Mouse (Mus musculus) adrenal gland, postnatal 25 days (tissue): Measurements from ENCODE around the gene Gpkow. TPM values are rescaled to one million over a fixed set of nuclear protein-coding genes. Genes with fewer than 3 reads are reported as not detected.

ENCODE experiments used
- DNase-seq: peaks from one replicate; pipeline ENCODE4 v3.0.0; 2021; ENCODE audit warnings: mixed read lengths
- long read RNA-seq: library from polyadenylated mRNA; stranded (forward); transcript quantifications from one replicate; pipeline ENCODE4 v2.0.0, GENCODE M21; 2021
- total RNA-seq: library from RNA; stranded (reverse); gene quantifications from 2 replicates; pipeline ENCODE4 v1.2.3, GENCODE M21; 2021

The Gpkow gene
- 50.4 and 54.9 TPM in 2 replicates for total RNA-seq
- long read RNA-seq, transcript Gpkow-201 (11 exons, 3,579 nt): major isoform, 29 of 44 reads
- long read RNA-seq, partial matches to known transcripts: 5 of 44 reads
- long read RNA-seq, other reads (novel, unspliced or antisense): 10 of 44 reads

DNA sequence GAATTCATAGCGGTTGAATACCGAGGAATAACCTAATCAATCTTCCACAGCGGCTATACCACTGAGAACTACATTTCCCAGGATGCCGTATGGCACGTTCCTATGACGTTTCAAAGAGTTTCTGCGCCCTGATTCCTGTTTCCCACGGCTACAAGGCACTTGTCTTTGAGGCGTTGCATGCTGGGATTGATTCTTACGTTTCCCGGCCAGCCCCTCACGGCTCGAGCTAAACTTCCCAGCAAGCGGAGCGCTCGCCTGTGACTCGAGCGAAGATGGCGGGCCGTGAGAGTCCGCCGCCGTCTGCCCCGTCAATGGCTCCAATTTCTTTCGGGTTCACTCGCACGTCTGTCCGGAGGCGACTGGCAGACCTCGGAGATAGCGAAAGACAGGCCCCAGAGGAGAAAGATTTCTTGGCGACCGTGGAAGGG is at the start of gene Gpkow:
TSS of gene Gpkow (plus strand) at position 178 of the 428 bp plus-strand sequence.
- peak; percentile 66 for DNase-seq

DNA sequence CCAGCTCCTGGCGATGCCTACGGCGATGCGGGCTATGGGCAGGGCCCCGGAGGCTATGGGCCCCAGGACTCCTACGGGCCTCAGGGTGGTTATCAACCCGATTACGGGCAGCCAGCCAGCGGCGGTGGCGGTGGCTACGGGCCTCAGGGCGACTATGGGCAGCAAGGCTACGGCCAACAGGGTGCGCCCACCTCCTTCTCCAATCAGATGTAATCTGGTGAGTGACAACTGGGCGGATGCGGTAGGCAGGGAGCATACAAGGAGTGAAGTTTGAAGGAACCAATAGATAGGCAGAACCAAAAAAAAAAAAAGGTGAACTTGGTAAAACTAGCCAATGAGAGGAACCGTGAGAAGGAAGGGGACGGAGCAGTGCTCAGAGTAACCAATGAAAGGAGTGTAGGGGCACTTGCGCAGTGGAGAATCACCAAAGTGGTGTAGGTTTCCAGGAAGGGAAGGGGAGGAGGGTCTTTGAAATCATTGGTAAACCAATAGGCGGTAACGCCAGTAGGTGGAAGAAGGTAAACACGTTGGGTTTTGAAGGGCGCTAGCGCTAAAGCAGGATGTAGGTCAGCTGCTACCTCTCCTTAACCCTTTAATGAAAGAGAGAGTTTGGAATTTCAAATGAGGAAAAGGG is 48.1 kb upstream of the Gpkow start:
- DNase-seq: peak; percentile 76

DNA sequence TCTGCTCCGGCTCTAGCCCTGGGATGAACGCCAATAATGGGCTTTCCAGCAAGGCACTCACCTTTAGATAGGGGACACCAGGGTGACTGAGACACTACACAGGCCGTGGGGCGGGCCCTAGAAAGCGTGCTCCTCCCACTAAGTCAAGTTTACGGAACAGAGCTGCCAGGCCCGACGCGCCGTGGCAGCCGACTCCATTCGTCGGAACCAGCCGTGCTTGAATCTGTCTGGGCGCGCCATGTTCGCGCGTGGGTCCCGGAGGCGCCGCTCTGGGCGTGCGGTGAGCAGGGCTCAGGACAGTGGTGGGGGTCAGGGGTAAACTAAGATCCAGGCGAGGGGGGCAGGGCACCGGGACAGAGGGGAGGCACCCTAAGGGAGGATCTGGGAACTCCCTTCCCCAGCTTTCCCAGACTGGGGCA is 39.7 kb upstream of the Gpkow start, which contains the start of gene Prickle3:
TSS of gene Prickle3 (plus strand) at position 40 of the 419 bp plus-strand sequence.
- DNase-seq: peak; percentile 69

DNA sequence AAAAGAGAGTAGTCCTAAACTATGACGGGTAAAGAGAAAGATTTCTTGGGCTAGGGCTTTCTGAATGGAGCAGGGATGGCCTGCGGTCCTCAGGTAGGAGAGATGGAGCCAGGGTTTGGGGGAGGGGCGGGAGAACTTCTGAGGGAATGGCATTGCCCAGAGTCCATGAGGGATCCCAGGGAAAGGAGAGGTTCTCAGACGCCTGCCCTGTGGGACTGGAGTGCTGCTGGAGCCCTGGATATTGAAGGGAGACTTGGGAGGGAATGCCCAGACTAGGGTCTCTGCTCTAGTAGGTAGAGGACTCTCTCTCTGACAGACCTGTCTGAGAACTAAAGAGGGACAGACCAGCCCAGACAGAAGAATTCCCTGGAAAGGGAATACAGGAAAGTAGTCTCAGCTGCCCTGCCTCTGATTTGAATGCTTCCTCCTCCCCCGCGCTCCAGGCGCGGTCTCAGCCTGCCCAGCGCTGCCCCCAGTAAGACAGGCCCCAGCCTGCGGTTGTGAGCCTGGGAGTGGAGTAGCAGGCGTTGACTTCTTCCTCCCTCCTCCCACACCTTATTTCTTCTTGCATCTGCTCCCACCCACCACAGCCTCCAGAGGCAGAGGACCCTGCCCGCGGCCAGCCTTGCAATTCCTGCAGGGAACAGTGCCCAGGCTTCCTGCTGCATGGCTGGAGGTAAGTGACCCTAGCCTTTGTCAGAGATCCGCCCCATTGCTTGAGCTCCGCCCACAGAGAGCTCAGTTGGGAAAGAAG is 38.7 kb upstream of the Gpkow start:
- DNase-seq: peak; percentile 58

DNA sequence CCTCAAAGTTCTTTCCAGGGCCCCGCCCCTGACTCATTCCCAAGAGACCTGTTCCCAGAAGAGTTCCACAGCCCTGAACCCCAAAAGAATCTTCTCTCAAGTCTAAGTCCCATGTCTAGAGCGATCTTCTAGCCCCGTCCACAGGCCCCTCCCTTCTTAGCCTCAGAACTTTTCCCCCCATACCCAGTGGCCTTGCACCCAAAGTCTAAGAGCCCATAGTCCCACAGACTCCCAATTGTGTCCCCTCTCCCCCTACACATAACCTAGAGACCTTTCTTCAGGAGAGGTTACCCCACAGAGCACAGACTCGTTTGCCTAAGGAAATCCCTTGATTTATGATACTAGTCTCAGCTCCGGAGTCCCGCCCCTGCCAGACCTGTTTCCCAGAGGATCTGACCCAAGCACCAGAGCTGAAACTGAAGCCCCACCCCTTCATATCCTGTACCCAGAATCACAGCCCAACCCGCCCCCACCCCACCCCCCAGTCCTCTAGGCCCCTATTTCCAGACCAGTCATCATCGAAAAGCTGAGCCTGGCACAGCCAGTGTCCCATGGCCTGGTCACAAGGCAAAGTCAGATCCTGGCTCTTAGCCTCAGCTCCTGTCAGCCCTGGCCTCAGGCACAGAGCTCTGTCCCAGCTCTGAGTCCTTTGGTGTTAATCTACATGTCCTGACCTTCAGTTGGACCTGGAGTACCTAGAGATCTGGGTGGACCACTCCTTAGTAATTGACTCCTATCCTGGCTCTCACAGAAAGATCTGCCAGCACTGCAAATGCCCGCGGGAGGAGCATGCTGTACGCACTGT is 37.9 kb upstream of the Gpkow start:
- DNase-seq: no peak

DNA sequence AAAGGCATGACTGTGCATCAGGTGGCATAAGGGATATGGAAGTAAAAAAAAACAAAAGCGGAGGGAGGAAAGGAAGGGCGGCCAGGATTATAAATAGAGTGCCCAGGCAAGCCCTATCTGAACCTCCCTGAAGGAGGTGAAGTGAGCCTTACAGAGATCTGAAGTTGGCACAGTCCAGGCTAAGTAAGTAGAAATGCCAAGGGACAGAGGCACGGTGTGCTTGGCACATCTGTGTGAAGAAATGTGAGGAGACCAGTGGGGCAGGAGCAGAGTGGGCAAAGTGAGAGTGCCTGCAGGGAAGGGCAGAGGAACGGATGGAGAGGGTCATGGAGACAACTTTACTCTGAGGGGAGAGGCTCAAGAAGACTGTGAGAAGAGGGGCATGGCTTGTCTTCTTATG is 35.8 kb upstream of the Gpkow start:
- no peak for DNase-seq

DNA sequence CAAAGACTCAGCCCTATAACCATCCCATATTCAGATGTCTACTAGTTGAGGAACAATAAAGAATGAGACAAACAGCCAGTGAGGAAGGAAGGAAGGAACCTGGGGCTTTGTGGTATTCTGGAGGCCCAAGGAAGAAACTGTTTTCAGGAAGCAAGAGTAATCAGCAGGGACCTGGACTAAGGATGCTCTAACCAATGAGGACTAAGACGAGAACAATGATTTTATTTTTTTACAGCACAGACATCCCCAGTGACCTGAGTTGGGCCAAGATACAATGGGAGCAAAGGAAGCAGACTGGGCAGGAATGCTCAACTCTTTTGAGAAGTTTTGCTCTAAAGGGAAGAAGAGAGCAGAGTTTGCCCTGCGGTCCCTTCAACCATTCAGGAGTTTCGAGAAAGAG is 34.0 kb upstream of the Gpkow start:
- no peak for DNase-seq

DNA sequence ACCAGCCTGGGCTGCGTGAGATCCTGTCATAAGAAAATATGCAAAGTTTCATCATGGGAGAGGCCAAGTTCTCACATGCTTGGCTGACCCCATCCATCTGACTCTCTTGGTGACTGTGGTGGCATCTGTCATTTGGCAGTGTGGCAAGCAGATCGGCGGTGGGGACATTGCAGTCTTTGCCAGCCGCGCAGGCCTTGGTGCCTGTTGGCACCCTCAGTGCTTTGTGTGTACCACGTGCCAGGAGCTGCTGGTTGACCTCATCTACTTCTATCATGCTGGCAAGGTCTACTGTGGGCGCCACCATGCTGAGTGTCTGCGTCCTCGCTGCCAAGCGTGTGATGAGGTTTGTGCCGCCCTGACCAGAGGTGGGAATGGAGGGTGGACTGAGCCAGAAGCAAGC is 32.1 kb upstream of the Gpkow start:
- peak; percentile 36 for DNase-seq

DNA sequence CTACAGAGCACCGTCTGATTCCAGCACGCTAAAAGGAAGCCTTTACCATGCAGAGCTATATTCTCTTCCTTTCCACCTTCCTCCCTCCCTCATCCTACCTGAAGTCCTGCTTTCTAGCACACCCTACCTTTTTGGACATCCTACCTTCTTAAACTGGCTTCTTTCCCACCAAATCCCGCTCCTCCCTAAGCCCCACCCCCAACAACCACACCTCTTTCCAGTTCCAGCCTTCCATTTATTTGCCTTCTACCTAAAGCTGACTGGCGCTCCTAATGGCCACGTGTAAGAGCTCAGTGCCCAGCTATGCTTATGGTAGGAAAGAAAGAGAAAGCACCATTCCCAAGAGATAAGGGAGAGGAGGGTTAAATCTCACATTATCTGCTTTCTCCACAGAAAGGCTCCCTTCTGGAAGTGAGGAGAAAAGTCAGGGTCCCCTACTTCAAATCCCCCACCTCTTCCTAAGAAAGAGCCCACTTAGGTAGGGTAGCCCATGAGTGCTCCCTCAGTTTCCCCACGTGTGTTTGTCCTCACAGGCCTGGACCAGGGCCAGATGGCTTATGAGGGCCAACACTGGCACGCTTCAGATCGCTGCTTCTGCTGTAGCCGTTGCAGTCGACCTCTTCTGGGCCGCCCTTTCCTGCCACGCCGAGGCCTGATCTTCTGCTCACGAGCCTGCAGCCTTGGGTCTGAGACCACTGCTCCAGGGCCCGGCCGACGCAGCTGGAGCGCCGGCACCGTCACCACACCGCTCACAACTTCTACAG is 31.0 kb upstream of the Gpkow start:
- no peak for DNase-seq

DNA sequence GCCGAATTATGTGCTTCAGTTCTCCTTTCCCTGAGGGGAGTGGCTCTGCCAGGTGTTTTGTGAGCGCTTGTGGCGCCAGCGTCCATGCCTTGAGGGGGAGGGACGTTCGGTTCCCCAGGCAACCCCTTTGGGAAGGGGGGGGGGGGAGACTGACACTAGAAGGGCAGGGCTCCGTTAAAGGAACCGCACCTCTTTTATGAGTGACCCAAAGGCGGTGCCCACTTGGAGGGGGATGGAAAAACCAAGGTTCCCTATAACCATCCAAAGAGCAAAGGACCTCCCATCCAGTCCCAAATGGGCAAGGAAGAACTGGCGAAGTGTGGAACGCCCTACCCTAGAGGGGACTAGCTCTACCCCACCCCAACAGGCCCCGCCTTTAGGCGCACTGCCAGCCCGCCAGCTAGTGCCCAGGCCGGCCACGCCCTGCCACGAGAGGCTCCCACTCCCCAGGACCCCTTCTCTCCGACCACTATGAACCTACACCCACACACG is 26.5 kb upstream of the Gpkow start:
- DNase-seq: peak; percentile 77

DNA sequence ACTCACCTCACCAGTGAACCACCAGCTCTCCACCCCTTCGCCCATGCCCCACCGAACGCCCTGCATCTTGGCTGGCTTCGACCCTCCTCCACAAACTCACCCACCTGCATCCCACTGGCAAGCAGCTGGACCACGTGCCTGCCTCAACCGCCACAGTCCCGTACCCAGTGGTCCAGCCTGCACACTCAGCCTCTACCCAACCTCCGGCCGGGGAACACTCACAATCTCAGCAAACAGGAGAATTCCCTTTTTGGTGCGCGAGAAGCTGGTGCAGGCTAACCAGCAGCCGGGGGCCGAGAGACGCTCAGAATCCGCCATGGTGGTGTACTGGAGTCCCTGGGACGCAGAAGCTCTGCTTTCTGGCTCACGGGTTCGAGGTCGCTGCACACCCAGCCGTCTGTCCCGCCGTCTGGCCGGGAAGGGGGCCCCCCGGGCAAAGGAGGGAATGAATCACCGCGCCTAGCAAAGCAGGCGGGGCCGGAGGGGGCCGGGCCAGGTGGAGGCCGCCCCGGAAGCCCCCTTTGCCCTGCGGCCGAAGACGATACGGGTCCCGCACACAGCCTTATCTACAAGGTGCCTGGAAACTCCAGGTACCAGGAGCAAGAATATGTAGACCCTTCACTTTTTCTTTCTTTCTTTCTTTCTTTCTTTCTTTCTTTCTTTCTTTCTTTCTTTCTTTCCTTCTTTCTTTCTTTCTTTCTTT is 25.9 kb upstream of the Gpkow start, which contains the start of gene Plp2:
TSS of gene Plp2 (minus strand) at position 470 of the 703 bp plus-strand sequence.
- DNase-seq: peak; percentile 69

DNA sequence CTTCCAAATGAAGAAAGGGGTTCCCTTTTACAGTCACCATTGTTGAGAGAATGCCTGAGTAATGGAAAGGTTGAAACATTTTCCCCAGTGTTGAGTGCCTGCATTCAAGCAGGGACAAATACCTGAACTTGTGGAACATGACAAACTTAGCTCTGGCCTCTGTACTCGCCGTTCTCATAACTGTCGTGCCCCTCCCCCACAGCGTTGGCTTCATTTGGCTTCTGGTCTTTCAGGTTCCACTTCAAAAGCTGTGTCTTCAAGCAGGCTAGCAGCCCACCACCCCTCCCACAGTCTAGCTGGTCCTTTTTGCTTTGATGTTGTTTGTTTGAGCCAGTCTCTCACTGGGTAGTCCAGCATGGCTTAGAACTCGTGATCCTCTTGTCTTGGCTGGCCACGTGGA is 24.2 kb upstream of the Gpkow start:
- DNase-seq: no peak

DNA sequence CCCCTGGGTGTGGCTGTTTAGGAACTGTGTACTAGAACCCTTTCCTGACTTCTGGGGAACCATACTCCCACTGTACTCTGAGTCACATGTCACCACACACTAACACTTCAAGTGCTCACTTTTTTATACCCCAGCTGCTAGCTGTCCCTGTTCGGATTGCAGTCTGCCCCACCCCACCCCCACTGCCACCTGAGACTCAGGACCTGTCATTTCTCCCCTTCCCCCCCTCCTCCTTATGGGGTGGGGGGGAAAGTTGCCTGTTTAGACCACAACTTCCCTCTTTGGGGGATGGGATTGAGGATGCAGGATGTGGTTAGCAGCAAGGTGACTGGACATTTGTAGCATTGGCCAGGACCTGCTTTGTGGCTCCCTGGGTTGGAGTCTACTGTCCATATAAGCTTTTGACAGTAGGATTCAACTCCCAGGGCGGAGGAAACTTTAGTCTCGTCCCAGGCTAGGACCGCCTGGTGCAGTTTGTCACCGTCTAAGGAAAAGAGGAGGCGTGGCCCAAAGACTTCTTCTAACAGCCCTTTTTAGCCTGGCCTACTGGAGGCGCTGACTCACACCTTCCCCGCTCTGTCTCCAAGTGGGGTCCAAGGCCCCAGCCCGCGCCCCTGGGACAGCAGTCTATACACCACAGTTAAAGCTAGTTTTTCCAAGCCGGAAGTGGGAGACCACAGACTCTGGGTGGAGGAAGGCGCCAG is 23.2 kb upstream of the Gpkow start:
- no peak for DNase-seq

DNA sequence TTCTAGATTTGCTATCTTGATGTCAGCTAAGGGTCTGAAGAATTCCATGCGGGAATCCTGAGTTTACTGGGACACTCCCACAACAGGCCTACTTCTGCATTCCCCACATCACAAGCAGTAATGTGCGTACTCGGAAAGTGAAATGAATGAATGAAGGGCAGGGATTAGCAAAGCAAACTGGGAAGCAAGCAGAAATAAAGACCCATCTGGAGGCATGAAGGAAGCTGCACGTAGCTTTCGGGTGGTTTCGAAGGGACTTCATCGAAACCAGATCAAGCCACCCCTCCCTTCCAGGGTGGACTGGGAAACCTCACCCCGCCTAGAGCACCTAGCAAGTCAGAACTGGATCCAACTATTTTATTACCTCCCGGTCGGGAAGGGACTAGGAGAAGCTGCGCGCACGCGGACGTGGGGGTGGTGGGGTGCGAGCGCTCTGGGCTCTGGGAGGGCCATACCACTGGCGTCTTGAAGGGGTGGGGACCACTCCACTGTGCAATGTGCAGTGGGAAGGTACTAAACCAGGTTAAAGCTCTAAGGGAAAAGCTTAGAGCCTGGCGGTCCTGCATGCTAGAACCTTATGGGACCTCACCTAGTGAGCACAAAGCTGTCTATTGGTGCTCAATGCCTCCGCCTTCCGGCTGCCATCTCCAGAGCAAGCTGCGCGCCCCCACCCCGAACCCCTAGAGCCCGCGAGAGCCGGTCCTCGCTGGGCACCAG is 22.5 kb upstream of the Gpkow start:
- no peak for DNase-seq

DNA sequence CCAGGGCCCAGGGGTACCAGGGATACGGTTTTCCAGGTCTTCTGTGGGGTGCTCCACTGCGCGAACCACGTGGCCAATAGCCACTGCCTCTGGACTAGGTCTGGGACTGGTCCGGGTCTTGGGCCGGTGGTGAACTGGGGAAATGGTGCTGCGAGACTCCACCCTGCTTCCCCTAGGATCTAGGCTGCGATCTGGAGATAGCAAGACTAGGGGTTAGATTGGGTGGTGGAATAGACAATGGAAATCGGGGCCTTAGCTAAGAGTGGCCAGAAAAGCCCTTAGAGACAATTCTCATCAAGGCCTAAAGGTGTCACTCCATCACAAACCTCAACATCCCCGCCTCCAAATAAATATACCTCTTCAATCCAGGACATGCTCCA is 21.9 kb upstream of the Gpkow start:
- DNase-seq: no peak

DNA sequence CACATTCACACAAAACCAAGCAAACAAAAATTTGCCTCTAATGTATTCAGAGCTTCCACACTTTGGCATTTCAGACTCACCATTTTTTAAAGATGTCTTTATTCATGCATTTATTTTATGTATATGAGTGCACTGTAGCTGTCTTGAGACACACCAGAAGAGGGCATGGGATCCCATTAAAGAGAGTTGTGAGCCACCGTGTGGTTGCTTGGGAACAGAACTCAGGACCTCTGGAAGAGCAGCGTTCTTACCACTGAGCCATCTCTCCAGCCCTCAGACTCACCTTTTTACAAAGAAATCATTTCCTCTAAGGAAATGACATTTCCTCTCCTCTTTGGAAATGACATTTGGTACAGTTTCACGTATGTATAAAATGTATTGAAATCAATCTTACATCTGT is 17.9 kb upstream of the Gpkow start:
- DNase-seq: no peak

DNA sequence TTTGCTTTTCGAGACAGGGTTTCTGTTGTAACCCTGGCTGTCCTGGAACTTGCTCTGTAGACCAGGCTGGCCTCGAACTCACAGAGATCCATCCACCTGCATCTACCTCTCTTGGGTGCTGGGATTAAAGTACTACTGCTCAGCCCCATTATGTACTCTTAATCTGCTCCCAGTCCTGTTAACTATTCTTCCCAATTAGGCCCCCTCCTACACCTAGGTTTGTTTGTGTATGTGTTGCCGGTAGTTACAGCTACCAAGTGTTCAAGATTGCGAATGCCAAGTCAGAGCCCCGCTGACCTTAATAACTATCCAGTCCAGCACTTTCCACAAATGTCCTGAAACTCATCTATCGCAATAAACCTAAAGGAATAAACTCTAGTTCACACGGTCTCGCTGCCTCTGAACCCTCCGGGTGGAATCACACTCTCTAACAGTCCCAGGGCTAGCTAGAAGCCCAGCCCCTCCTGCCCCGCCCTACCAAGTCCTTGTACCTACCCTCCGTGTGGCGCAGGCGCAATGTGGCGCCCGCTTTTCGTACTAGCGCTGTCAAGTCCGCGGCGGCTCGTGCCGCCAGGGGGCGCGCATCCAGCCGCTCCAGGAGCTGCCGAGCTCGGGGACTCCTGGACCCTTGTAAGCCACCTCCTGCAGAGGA is 17.4 kb upstream of the Gpkow start:
- DNase-seq: peak; percentile 91

DNA sequence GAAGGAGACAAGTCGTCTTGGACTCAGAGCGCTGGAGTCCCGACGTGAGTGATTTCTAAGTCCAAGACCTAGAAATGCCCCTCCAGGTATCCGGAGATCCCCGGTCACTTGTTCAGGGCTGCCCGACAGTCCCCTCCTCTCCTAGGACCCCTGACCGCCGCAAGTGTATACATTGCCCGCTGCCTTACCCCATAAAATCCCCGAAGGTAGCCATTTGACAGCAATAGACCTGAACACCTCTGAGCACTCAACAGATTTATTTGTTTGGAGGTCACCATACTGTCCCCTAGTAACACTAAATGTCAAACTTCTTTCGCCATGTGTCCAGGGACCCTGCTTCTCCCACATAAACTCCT is 16.9 kb upstream of the Gpkow start:
- no peak for DNase-seq

DNA sequence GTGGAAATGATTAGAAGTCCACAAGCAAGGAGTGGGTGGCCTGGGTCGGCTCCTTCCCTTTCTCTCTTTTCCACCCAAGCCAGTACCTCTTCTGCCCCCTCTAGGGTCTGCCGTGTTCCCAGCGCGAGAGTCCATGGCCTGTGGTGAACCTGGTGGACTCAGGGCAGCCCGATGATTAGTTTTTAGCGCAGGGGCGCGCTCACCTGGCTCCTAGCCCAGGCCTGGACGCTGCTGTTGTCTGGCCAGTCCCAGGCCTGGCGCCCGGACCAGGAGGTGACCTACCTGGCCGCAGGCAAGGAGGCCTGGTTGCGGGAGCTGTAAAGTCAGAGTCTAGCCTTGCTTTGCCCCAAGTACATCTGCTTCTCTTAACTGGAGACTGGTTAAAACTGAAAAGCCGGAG is 16.1 kb upstream of the Gpkow start, which contains the start of gene Magix:
TSS of gene Magix (minus strand) at position 388 of the 400 bp plus-strand sequence.
- no peak for DNase-seq
